ENCODE assay signal across 11 mouse cellular contexts in genomic region chr12:99789283-99789960, GRCm38 (mm10).
A peak's percentile ranks its signal among the peaks of the same experiment; 100 is the strongest.
DNase-seq lines count a peak whose midpoint lies in the region; ATAC-seq lines count a peak whose summit lies in the region.
"Had no signal": no experiment of that assay in that cellular context is flagged by ENCODE, and none has a peak within 500 bp of the region (broad histone marks: within the 10 kb centered on the region; RNA-seq: fewer than 3 reads in every experiment).

No protein-coding gene starts in this region.

- no peak overlapping the region for H3K4me2 ChIP-seq in kidney, embryonic 16.5 days (replicated peaks; ENCODE audit: low read depth, low read length)
- H3K4me2 ChIP-seq: limb, embryonic 15.5 days had no signal

- H3K9me3 ChIP-seq in kidney, embryonic 16.5 days (ENCODE audit: low read length) = no peaks in the 10 kb centered on the region
- H3K9me3 ChIP-seq: limb, embryonic 15.5 days had no signal

- no peaks in the 10 kb centered on the region for H3K27me3 ChIP-seq in kidney, embryonic 16.5 days (ENCODE audit: insufficient read depth, low read length)
- H3K27me3 ChIP-seq: limb, embryonic 15.5 days had no signal

- H3K27ac ChIP-seq in kidney, embryonic 16.5 days (ENCODE audit: low read length) = no peak overlapping the region
- H3K27ac ChIP-seq: limb, embryonic 15.5 days had no signal

- 0 out of 2 replicates have a peak, but pooled peaks cover 8% of the 10 kb centered on the region for H3K4me1 ChIP-seq in kidney, embryonic 16.5 days (ENCODE audit: insufficient read depth, low read length)

- H3K4me3 ChIP-seq in kidney, embryonic 16.5 days (ENCODE audit: low read length) = no peak overlapping the region
- H3K4me3 ChIP-seq: limb, embryonic 15.5 days; myocyte had no signal

- 45% methylated on average over 5 of the region's 5 CpGs for WGBS in kidney, embryonic 16.5 days

- ATAC-seq in granulocyte monocyte progenitor cell, adult 5-6 weeks (replicated peaks; ENCODE audit: poor library complexity, severe bottlenecking) = peak; percentile 92
- ATAC-seq in megakaryocyte, adult 5-6 weeks (ENCODE audit: poor library complexity, severe bottlenecking) = peak; percentile 93
- ATAC-seq in kidney, embryonic 16.5 days (ENCODE audit: low FRiP score, low TSS enrichment) = no peak

- H3K36me3 ChIP-seq in kidney, embryonic 16.5 days (ENCODE audit: insufficient read depth, low read length) = no peaks in the 10 kb centered on the region
- H3K36me3 ChIP-seq: limb, embryonic 15.5 days had no signal

- H3K9ac ChIP-seq in kidney, embryonic 16.5 days (replicated peaks; ENCODE audit: low read length) = no peak overlapping the region
- H3K9ac ChIP-seq: limb, embryonic 15.5 days had no signal

- DNase-seq in adrenal gland, adult 2 months = peak; percentile 17
- no peak for DNase-seq in adrenal gland, postnatal 36 days
- peak; percentile 76 for DNase-seq in 416B (ENCODE audit: low read depth)
- DNase-seq in retina, embryonic 14.5 days (ENCODE audit: low spot score) = no peak
- DNase-seq in thymus, postnatal 14 days = no peak
- DNase-seq: cerebellum, postnatal 10 days had no signal

Comparison
In these comparisons a context has a peak if more than half of its experiments do, and no peak if none do; other contexts are left out.
1. DNase-seq: peak in adrenal gland, adult 2 months (single experiment) and 416B (single experiment); none in adrenal gland, postnatal 36 days (0 of 2), retina, embryonic 14.5 days (single experiment) and thymus, postnatal 14 days (single experiment).